Mouse (Mus musculus) thymus, adult 2 months (tissue): ENCODE measurements at regions not wholly inside any gene's neighbourhood (a gene's known extent, or its start where the extent isn't known, plus 50 kb on each side); places are given as distances from the start of the nearest gene placed in this dataset.

ENCODE experiments used
- DNase-seq: peaks from one replicate; pipeline ENCODE4 v3.0.0; 2021
- H3K27ac ChIP-seq: fragments of 200-500 bp; 2 replicates; pipeline ENCODE4 v1.5.1; 2012; ENCODE audit warnings: low read length, control low read depth; ENCODE audit not compliant: control insufficient read depth, insufficient read depth
- H3K27me3 ChIP-seq: fragments of 200-500 bp; 2 replicates; pipeline ENCODE4 v1.6.1; 2012; ENCODE audit warnings: mild to moderate bottlenecking, low read length, moderate library complexity, mixed read lengths; ENCODE audit not compliant: control insufficient read depth, insufficient read depth
- H3K36me3 ChIP-seq: fragments of 200-500 bp; 2 replicates; pipeline ENCODE4 v1.6.1; 2012; ENCODE audit warnings: mild to moderate bottlenecking, low read length, moderate library complexity; ENCODE audit not compliant: control insufficient read depth, insufficient read depth
- H3K4me1 ChIP-seq: fragments of 200-500 bp; replicated peaks from 2 replicates; pipeline ENCODE4 v1.6.1; 2012; ENCODE audit warnings: low read length; ENCODE audit not compliant: control insufficient read depth, insufficient read depth
- H3K4me3 ChIP-seq: fragments of 200-500 bp; 2 replicates; pipeline ENCODE4 v1.5.1; 2012; ENCODE audit warnings: mild to moderate bottlenecking, low read length, control low read depth, moderate library complexity; ENCODE audit not compliant: control insufficient read depth, insufficient read depth
- CTCF ChIP-seq: fragments of 200-500 bp; IDR thresholded peaks from 2 replicates; pipeline ENCODE4 v1.5.1; 2012; ENCODE audit warnings: mild to moderate bottlenecking, control low read depth, low read length, moderate library complexity, borderline replicate concordance; ENCODE audit not compliant: control insufficient read depth, poor library complexity, insufficient read depth; ENCODE audit errors: extremely low read depth
- POLR2A ChIP-seq: fragments of 200-500 bp; IDR thresholded peaks from 2 replicates; pipeline ENCODE4 v1.6.1; 2012; ENCODE audit warnings: mild to moderate bottlenecking, low read length, control low read depth, moderate library complexity; ENCODE audit not compliant: control insufficient read depth, poor library complexity, insufficient read depth; ENCODE audit errors: extremely low read depth
- WGBS: fragments of 180-500 bp; shearing (Covaris S2); methylation state at CpG from one replicate; pipeline ENCODE4 v1.1.7; 2018; 5-methylcytosine and 5-hydroxymethylcytosine counted together

- no peaks in the 10 kb centered on the region for H3K36me3 ChIP-seq
- DNase-seq, result no peak
- H3K27ac ChIP-seq, result no peak overlapping the region
- H3K4me3 ChIP-seq, result no peak overlapping the region
- TF ChIP-seq POLR2A (no peak), CTCF (no peak)
- H3K27me3 ChIP-seq, result no peaks in the 10 kb centered on the region
- H3K4me1 ChIP-seq, result no peaks in the 10 kb centered on the region
Observed at GRCm38 (mm10) chr9:120657786-120658185, 86.5 kb downstream of the Rpl14 start.

GRCm38 (mm10) chr9:120658576-120658975 is 87.3 kb downstream of the Rpl14 start:
- Histone ChIP-seq H3K36me3 (no peaks in the 10 kb centered on the region), H3K27me3 (no peaks in the 10 kb centered on the region), H3K4me3 (no peak overlapping the region), H3K27ac (no peak overlapping the region), H3K4me1 (no peaks in the 10 kb centered on the region)
- WGBS, result 94% methylated on average over 2 of the region's 2 CpGs
- DNase-seq, result no peak
- TF ChIP-seq POLR2A, result no peak
- TF ChIP-seq CTCF, result no peak

GRCm38 (mm10) chr9:120661226-120661625 is 90.0 kb downstream of the Rpl14 start:
- Histone ChIP-seq H3K36me3 (no peaks in the 10 kb centered on the region), H3K27ac (no peak overlapping the region), H3K27me3 (no peaks in the 10 kb centered on the region), H3K4me3 (no peak overlapping the region), H3K4me1 (no peaks in the 10 kb centered on the region)
- no peak for TF ChIP-seq POLR2A
- no peak for TF ChIP-seq CTCF
- DNase-seq, result no peak
- 76% methylated on average over 5 of the region's 5 CpGs for WGBS

GRCm38 (mm10) chr9:120661641-120662227 is 90.5 kb downstream of the Rpl14 start:
- no peaks in the 10 kb centered on the region for H3K27me3 ChIP-seq
- TF ChIP-seq POLR2A, result no peak
- TF ChIP-seq CTCF, result no peak
- no peak overlapping the region for H3K27ac ChIP-seq
- H3K4me1 ChIP-seq, result no peaks in the 10 kb centered on the region
- 89% methylated on average over 7 of the region's 7 CpGs for WGBS
- DNase-seq, result no peak
- H3K4me3 ChIP-seq, result no peak overlapping the region
- no peaks in the 10 kb centered on the region for H3K36me3 ChIP-seq

GRCm38 (mm10) chr9:120663181-120663580 is 91.9 kb downstream of the Rpl14 start:
- no peak for DNase-seq
- H3K36me3 ChIP-seq, result no peaks in the 10 kb centered on the region
- H3K4me3 ChIP-seq, result no peak overlapping the region
- no peak overlapping the region for H3K27ac ChIP-seq
- no peak for TF ChIP-seq POLR2A
- WGBS, result 70% methylated on average over 6 of the region's 6 CpGs
- H3K27me3 ChIP-seq, result no peaks in the 10 kb centered on the region
- H3K4me1 ChIP-seq, result no peaks in the 10 kb centered on the region

GRCm38 (mm10) chr9:120664086-120664485 is 92.8 kb downstream of the Rpl14 start:
- H3K4me1 ChIP-seq, result no peaks in the 10 kb centered on the region
- no peak overlapping the region for H3K27ac ChIP-seq
- no peaks in the 10 kb centered on the region for H3K36me3 ChIP-seq
- DNase-seq, result no peak
- TF ChIP-seq POLR2A, result no peak
- no peak for TF ChIP-seq CTCF
- WGBS, result 96% methylated on average over 10 of the region's 10 CpGs
- H3K27me3 ChIP-seq, result no peaks in the 10 kb centered on the region
- H3K4me3 ChIP-seq, result no peak overlapping the region

GRCm38 (mm10) chr9:120672452-120672851 is 101.2 kb downstream of the Rpl14 start:
- Histone ChIP-seq H3K36me3 (no peaks in the 10 kb centered on the region), H3K4me1 (peaks cover 13% of the 10 kb centered on the region), H3K4me3 (no peak overlapping the region), H3K27ac (no peak overlapping the region), H3K27me3 (no peaks in the 10 kb centered on the region)
- DNase-seq, result no peak
- no peak for TF ChIP-seq POLR2A
- TF ChIP-seq CTCF, result no peak
- WGBS, result 88% methylated on average over 6 of the region's 6 CpGs

GRCm38 (mm10) chr9:120674855-120675254 is 103.6 kb downstream of the Rpl14 start:
- Histone ChIP-seq H3K4me1 (peaks cover 19% of the 10 kb centered on the region), H3K27me3 (no peaks in the 10 kb centered on the region), H3K27ac (peak overlapping the region; percentile 4; the same call in 1 of the 2 replicates), H3K36me3 (no peaks in the 10 kb centered on the region), H3K4me3 (peak overlapping the region; percentile 35)
- WGBS, result 3% methylated on average over 11 of the region's 11 CpGs
- no peak for TF ChIP-seq CTCF
- no peak for TF ChIP-seq POLR2A
- DNase-seq, result peak; percentile 24
